Mouse (Mus musculus): ENCODE measurements around the gene 6030468B19Rik.

DNA sequence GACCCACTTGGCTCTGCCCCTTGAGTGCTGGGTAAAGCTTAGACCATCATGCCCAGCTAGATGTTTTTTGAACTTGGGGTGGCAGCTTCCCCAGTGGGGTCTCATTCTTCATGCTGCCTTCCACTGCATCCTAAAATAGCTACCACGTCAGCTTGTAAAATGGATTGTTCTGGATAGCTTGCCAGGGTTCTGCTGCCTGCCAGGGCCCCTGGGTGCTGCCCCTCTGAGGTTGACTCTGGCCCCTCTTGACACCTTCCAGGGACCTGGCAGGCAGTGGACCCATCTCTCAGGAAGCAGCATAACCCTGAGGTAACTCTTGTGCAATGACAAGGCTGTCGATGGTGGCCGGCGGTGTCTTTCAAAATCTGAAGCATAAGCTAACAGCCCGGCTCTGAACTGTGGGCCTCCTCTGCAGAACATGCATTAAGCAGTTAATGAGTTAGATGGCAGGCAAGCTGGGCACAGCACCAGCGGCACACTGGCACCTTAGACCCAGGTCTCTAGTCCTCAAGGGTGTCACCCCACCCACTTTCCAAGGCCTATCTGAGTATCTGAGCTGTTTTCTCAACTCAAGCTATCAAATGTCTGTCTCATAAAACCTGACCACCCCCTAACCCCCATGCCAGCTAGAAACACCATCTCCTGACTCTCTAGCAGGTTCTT lies 17.4 kb downstream of the 6030468B19Rik start:
- no peak for TF ChIP-seq MAFK (IDR thresholded peaks at IDR 0.05; ENCODE audit: insufficient read depth, low read depth, low read length)
- no peak for TF ChIP-seq ZC3H11A (IDR thresholded peaks at IDR 0.05; ENCODE audit: borderline replicate concordance, low read depth, low read length)
